Mouse (Mus musculus): ENCODE data around the gene Mea1. TPM values are rescaled to one million over a fixed set of nuclear protein-coding genes. Genes with fewer than 3 reads are reported as not detected.

The Mea1 gene
- polyA plus RNA-seq, 1 experiment from 2014 or later, result 148 TPM

- WGBS, result under 1% methylated on average over 19 of the region's 19 CpGs
- Histone ChIP-seq H3K36me3 (ENCODE audit: control insufficient read depth, insufficient read depth, low read length) (peaks cover 19% of the 10 kb centered on the region; the same call in 1 of the 2 replicates), H3K4me3 (ENCODE audit: low read length) (peak overlapping the region; percentile 75), H3K4me1 (ENCODE audit: control insufficient read depth, insufficient read depth, low read length) (peaks cover 23% of the 10 kb centered on the region), H3K27ac (ENCODE audit: low read depth, low read length) (peak overlapping the region; percentile 70; the same call in 1 of the 2 replicates), H3K9ac (ENCODE audit: low read depth, low read length) (peak overlapping the region; percentile 81), H3K4me2 (replicated peaks; ENCODE audit: low read depth, low read length) (peak overlapping the region; percentile 89), H3K27me3 (ENCODE audit: control insufficient read depth, insufficient read depth, low read length) (no peaks in the 10 kb centered on the region), H3K9me3 (ENCODE audit: control insufficient read depth, low read length) (no peaks in the 10 kb centered on the region)
- ATAC-seq (ENCODE audit: low FRiP score, low TSS enrichment), result no peak; the same call in 1 of the 2 replicates
Observed at GRCm38 (mm10) chr17:46646322-46646662, 32.3 kb upstream of the Mea1 start.

- Histone ChIP-seq H3K27me3 (ENCODE audit: control insufficient read depth, insufficient read depth, low read length) (no peaks in the 10 kb centered on the region), H3K9me3 (ENCODE audit: control insufficient read depth, low read length) (no peaks in the 10 kb centered on the region), H3K4me3 (ENCODE audit: low read length) (peak overlapping the region; percentile 75; the same call in 1 of the 2 replicates), H3K9ac (ENCODE audit: low read depth, low read length) (no peak overlapping the region), H3K4me1 (ENCODE audit: control insufficient read depth, insufficient read depth, low read length) (peaks cover 33% of the 10 kb centered on the region), H3K4me2 (replicated peaks; ENCODE audit: low read depth, low read length) (peak overlapping the region; percentile 89; the same call in 1 of the 2 replicates), H3K36me3 (ENCODE audit: control insufficient read depth, insufficient read depth, low read length) (peaks cover 15% of the 10 kb centered on the region; the same call in 1 of the 2 replicates), H3K27ac (ENCODE audit: low read depth, low read length) (no peak overlapping the region)
- WGBS, result 97% methylated on average over 7 of the region's 7 CpGs
- ATAC-seq (ENCODE audit: low FRiP score, low TSS enrichment), result no peak
Observed at GRCm38 (mm10) chr17:46647279-46647678, 31.3 kb upstream of the Mea1 start.

- peaks cover 27% of the 10 kb centered on the region for H3K36me3 ChIP-seq (ENCODE audit: control insufficient read depth, insufficient read depth, low read length)
- ATAC-seq (ENCODE audit: low FRiP score, low TSS enrichment), result no peak
- peaks cover 37% of the 10 kb centered on the region for H3K4me1 ChIP-seq (ENCODE audit: control insufficient read depth, insufficient read depth, low read length)
- no peaks in the 10 kb centered on the region for H3K9me3 ChIP-seq (ENCODE audit: control insufficient read depth, low read length)
- no peaks in the 10 kb centered on the region for H3K27me3 ChIP-seq (ENCODE audit: control insufficient read depth, insufficient read depth, low read length)
- WGBS, result 94% methylated on average over 9 of the region's 9 CpGs
- no peak overlapping the region for H3K27ac ChIP-seq (ENCODE audit: low read depth, low read length)
- H3K4me3 ChIP-seq (ENCODE audit: low read length), result no peak overlapping the region; the same call in 1 of the 2 replicates
- H3K4me2 ChIP-seq (replicated peaks; ENCODE audit: low read depth, low read length), result no peak overlapping the region
- H3K9ac ChIP-seq (ENCODE audit: low read depth, low read length), result no peak overlapping the region
Observed at GRCm38 (mm10) chr17:46648436-46648835, 30.2 kb upstream of the Mea1 start.

GRCm38 (mm10) chr17:46649811-46650210, 28.8 kb upstream of the Mea1 start:
- peak overlapping the region; percentile 87 for H3K4me2 ChIP-seq (replicated peaks; ENCODE audit: low read depth, low read length)
- no peaks in the 10 kb centered on the region for H3K9me3 ChIP-seq (ENCODE audit: control insufficient read depth, low read length)
- H3K9ac ChIP-seq (ENCODE audit: low read depth, low read length), result peak overlapping the region; percentile 89; the same call in 1 of the 2 replicates
- H3K27ac ChIP-seq (ENCODE audit: low read depth, low read length), result peak overlapping the region; percentile 98
- H3K4me3 ChIP-seq (ENCODE audit: low read length), result peak overlapping the region; percentile 82
- H3K4me1 ChIP-seq (ENCODE audit: control insufficient read depth, insufficient read depth, low read length), result peaks cover 30% of the 10 kb centered on the region
- peaks cover 41% of the 10 kb centered on the region for H3K36me3 ChIP-seq (ENCODE audit: control insufficient read depth, insufficient read depth, low read length)
- WGBS, result 33% methylated on average over 15 of the region's 15 CpGs
- no peaks in the 10 kb centered on the region for H3K27me3 ChIP-seq (ENCODE audit: control insufficient read depth, insufficient read depth, low read length)
- ATAC-seq (ENCODE audit: low FRiP score, low TSS enrichment), result no peak

- H3K9ac ChIP-seq (ENCODE audit: low read depth, low read length), result peak within 1 kb of the TSS; percentile 89
Observed at GRCm38 (mm10) chr17:46650232-46651031, 28.2 kb upstream of the Mea1 start, which contains the start of gene Cul7. Gene Cul7, plus strand, starts transcription at chr17:46650337.

GRCm38 (mm10) chr17:46651292-46651691, 27.3 kb upstream of the Mea1 start:
- H3K4me1 ChIP-seq (ENCODE audit: control insufficient read depth, insufficient read depth, low read length), result peaks cover 25% of the 10 kb centered on the region
- no peaks in the 10 kb centered on the region for H3K9me3 ChIP-seq (ENCODE audit: control insufficient read depth, low read length)
- WGBS, result 73% methylated on average over 17 of the region's 17 CpGs
- no peaks in the 10 kb centered on the region for H3K27me3 ChIP-seq (ENCODE audit: control insufficient read depth, insufficient read depth, low read length)
- no peak for ATAC-seq (ENCODE audit: low FRiP score, low TSS enrichment)
- H3K4me2 ChIP-seq (replicated peaks; ENCODE audit: low read depth, low read length), result peak overlapping the region; percentile 87
- H3K36me3 ChIP-seq (ENCODE audit: control insufficient read depth, insufficient read depth, low read length), result peaks cover 51% of the 10 kb centered on the region
- peak overlapping the region; percentile 89 for H3K9ac ChIP-seq (ENCODE audit: low read depth, low read length)
- H3K27ac ChIP-seq (ENCODE audit: low read depth, low read length), result peak overlapping the region; percentile 98
- peak overlapping the region; percentile 82 for H3K4me3 ChIP-seq (ENCODE audit: low read length)

More at GRCm38 (mm10) chr17:46650232-46651031, 28.2 kb upstream of the Mea1 start, which contains the start of gene Cul7:
- Histone ChIP-seq H3K36me3 (ENCODE audit: control insufficient read depth, insufficient read depth, low read length) (peaks cover 43% of the 10 kb centered on the region), H3K4me2 (replicated peaks; ENCODE audit: low read depth, low read length) (peak within 1 kb of the TSS; percentile 87), H3K9me3 (ENCODE audit: control insufficient read depth, low read length) (no peaks in the 10 kb centered on the region), H3K27me3 (ENCODE audit: control insufficient read depth, insufficient read depth, low read length) (no peaks in the 10 kb centered on the region), H3K27ac (ENCODE audit: low read depth, low read length) (peak within 1 kb of the TSS; percentile 98), H3K4me3 (ENCODE audit: low read length) (peak within 1 kb of the TSS; percentile 82), H3K4me1 (ENCODE audit: control insufficient read depth, insufficient read depth, low read length) (peaks cover 25% of the 10 kb centered on the region)
- under 1% methylated on average over 58 of the region's 58 CpGs for WGBS
- peak; percentile 92 for ATAC-seq (ENCODE audit: low FRiP score, low TSS enrichment)

GRCm38 (mm10) chr17:46651755-46652547, 26.6 kb upstream of the Mea1 start:
- Histone ChIP-seq H3K27me3 (ENCODE audit: control insufficient read depth, insufficient read depth, low read length) (no peaks in the 10 kb centered on the region), H3K9ac (ENCODE audit: low read depth, low read length) (peak overlapping the region; percentile 89; the same call in 1 of the 2 replicates), H3K4me3 (ENCODE audit: low read length) (peak overlapping the region; percentile 82), H3K36me3 (ENCODE audit: control insufficient read depth, insufficient read depth, low read length) (peaks cover 58% of the 10 kb centered on the region), H3K27ac (ENCODE audit: low read depth, low read length) (no peak overlapping the region), H3K4me1 (ENCODE audit: control insufficient read depth, insufficient read depth, low read length) (peaks cover 19% of the 10 kb centered on the region), H3K9me3 (ENCODE audit: control insufficient read depth, low read length) (no peaks in the 10 kb centered on the region), H3K4me2 (replicated peaks; ENCODE audit: low read depth, low read length) (peak overlapping the region; percentile 87)
- WGBS, result 57% methylated on average over 20 of the region's 20 CpGs
- no peak for ATAC-seq (ENCODE audit: low FRiP score, low TSS enrichment)

GRCm38 (mm10) chr17:46656054-46656453, 22.5 kb upstream of the Mea1 start:
- Histone ChIP-seq H3K4me3 (ENCODE audit: low read length) (no peak overlapping the region), H3K4me1 (ENCODE audit: control insufficient read depth, insufficient read depth, low read length) (peaks cover 16% of the 10 kb centered on the region), H3K36me3 (ENCODE audit: control insufficient read depth, insufficient read depth, low read length) (peaks cover 84% of the 10 kb centered on the region), H3K27ac (ENCODE audit: low read depth, low read length) (no peak overlapping the region), H3K4me2 (replicated peaks; ENCODE audit: low read depth, low read length) (no peak overlapping the region), H3K27me3 (ENCODE audit: control insufficient read depth, insufficient read depth, low read length) (no peaks in the 10 kb centered on the region), H3K9me3 (ENCODE audit: control insufficient read depth, low read length) (no peaks in the 10 kb centered on the region), H3K9ac (ENCODE audit: low read depth, low read length) (no peak overlapping the region)
- ATAC-seq (ENCODE audit: low FRiP score, low TSS enrichment), result no peak
- WGBS, result 61% methylated on average over 6 of the region's 6 CpGs
